Mouse (Mus musculus) stomach, postnatal 0 days (tissue): ENCODE data around the gene Fbxo30.

ENCODE experiments used
- CTCF ChIP-seq: IDR thresholded peaks from 2 replicates; pipeline ENCODE4 v1.5.1; 2016; ENCODE audit warnings: antibody characterized with exemption, low read depth, mild to moderate bottlenecking, moderate library complexity
- EP300 ChIP-seq: optimal IDR thresholded peaks from 2 replicates; pipeline ENCODE3; 2016; ENCODE audit warnings: antibody characterized with exemption

GRCm38 (mm10) chr10:11269165-11269564, 12.0 kb upstream of the Fbxo30 start:
- TF ChIP-seq CTCF (no peak), EP300 (no peak)
